Mouse (Mus musculus): ENCODE results near the gene Gm20547. TPM values are rescaled to one million over a fixed set of nuclear protein-coding genes. Genes with fewer than 3 reads are reported as not detected.
A peak's percentile ranks its signal among the peaks of the same experiment; 100 is the strongest.

Gene Gm20547
- polyA plus RNA-seq, 1 experiment from 2014 or later: not detected

DNA sequence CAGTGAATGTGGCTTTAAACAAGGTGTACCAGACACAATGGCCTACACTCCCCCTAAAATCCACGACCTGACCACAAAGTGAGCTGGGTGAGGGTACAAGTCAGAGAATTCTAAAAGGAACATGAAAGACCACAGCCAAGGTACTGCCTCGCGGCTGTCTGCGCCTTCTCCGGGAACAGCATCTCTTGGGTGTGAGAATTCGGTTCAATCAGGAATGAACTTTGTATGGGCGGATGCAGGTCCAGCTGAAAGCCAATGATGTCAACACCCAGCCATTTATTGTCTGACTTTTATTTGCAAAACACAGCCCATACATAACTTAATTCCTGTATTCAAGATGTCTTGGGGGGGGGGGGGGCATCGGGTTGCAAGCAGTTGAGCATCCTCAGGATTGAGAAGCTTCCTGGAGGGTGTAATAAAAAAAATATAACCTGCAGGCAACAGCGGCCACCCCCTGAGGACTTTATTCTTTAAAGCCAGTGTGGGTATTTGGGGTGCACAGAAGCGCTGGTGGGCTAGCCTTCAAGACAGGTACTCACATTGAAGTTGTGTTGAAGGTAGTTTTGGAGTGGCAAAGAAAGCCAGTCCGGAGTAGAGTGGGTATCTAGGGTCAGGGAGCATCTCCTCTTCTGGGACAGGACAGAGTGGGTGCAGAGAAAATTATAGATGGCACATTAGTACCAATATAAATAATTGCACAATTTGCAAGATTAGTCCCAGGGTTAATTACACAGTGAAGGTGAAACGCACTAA lies 11.4 kb upstream of the Gm20547 start:
- no peaks in the 10 kb centered on the region for H3K36me3 ChIP-seq (replicated peaks; ENCODE audit: insufficient read depth, low read length)
- DNase-seq (no peak), ATAC-seq (no peak)
- WGBS (ENCODE audit: insufficient replicate concordance): 76% methylated on average over 12 of the region's 12 CpGs
- peak overlapping the region; percentile 77; the same call in 1 of the 2 replicates for H3K27ac ChIP-seq (ENCODE audit: low read depth)
- no peaks in the 10 kb centered on the region for H3K27me3 ChIP-seq (ENCODE audit: insufficient read depth, low read length)
- no peak overlapping the region for H3K9ac ChIP-seq (replicated peaks)
- H3K9me3 ChIP-seq (ENCODE audit: low read length): no peaks in the 10 kb centered on the region; the same call in 1 of the 2 replicates
- H3K4me2 ChIP-seq (ENCODE audit: low read depth, low read length): peak overlapping the region; percentile 98
- H3K4me3 ChIP-seq (ENCODE audit: low read depth, low read length): peak overlapping the region; percentile 72; the same call in 1 of the 2 replicates
- no peak for TF ChIP-seq CTCF (IDR thresholded peaks at IDR 0.05; ENCODE audit: low read depth)
- no peak for TF ChIP-seq EP300 (IDR thresholded peaks at IDR 0.05; ENCODE audit: low read depth)
- H3K4me1 ChIP-seq (ENCODE audit: insufficient read depth): peaks cover 25% of the 10 kb centered on the region

DNA sequence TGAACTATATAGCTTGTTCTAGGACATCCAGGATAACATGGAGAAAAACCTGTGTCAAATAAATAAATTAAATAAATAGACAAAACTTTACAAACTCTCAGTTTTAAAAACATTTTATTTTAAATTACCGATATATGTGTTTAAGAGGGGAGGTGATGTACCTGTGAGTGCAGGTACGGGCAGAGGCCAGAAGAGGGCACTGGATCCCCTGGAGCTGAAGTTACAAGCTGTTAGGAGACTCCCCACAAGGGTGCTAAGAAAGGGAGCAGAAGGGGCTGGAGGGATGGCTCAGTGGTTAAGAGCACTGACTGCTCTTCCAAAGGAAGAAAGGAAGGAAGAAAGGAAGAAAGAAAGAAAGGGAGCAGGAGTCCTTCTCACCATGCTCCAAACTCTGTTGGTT lies 9.5 kb upstream of the Gm20547 start:
- H3K4me2 ChIP-seq (ENCODE audit: low read depth, low read length): no peak overlapping the region
- H3K9me3 ChIP-seq (ENCODE audit: low read length): no peaks in the 10 kb centered on the region; the same call in 1 of the 2 replicates
- WGBS (ENCODE audit: insufficient replicate concordance): 88% methylated on average over 2 of the region's 2 CpGs
- no peak overlapping the region for H3K9ac ChIP-seq (replicated peaks)
- no peak for TF ChIP-seq EP300 (IDR thresholded peaks at IDR 0.05; ENCODE audit: low read depth)
- TF ChIP-seq CTCF (IDR thresholded peaks at IDR 0.05; ENCODE audit: low read depth): peak; percentile 48
- H3K4me1 ChIP-seq (ENCODE audit: insufficient read depth): peaks cover 14% of the 10 kb centered on the region
- H3K27ac ChIP-seq (ENCODE audit: low read depth): no peak overlapping the region
- DNase-seq: no peak
- H3K36me3 ChIP-seq (replicated peaks; ENCODE audit: insufficient read depth, low read length): no peaks in the 10 kb centered on the region
- ATAC-seq: no peak
- no peak overlapping the region for H3K4me3 ChIP-seq (ENCODE audit: low read depth, low read length)
- H3K27me3 ChIP-seq (ENCODE audit: insufficient read depth, low read length): no peaks in the 10 kb centered on the region

DNA sequence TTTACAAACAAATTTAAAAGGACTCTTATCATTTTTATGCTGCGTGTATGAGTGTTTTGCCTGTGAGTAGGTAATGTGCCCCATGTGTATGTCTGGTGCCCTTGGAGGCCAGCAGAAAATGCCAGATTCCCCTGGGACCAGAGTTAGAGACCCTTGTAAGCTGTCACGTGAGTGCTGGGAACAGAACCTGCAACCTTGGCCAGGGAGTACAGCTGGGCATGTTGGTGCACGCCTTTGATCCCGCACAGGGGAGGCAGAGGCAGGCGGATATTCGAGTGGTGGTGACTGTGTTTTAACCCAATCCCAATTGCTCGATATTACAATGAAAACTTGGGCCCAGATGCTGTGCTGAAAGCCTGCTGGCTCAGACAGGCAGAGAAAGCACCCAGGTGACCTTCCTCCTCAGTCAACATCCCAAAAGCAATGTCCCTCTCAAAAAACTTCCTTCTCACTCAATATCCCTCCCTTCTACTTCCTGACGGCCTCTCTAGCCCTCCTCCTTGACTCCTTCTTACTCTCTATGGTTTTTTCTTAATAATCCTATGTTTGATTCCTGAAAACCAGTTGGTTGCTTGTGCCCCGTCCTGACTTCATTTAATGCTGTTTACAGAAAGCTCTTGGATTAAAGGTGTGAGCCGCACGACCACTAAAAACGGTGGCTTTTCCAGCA lies 8.4 kb upstream of the Gm20547 start:
- TF ChIP-seq CTCF (IDR thresholded peaks at IDR 0.05; ENCODE audit: low read depth) (no peak), EP300 (IDR thresholded peaks at IDR 0.05; ENCODE audit: low read depth) (no peak)
- no peak overlapping the region for H3K27ac ChIP-seq (ENCODE audit: low read depth)
- H3K27me3 ChIP-seq (ENCODE audit: insufficient read depth, low read length): no peaks in the 10 kb centered on the region
- no peaks in the 10 kb centered on the region for H3K36me3 ChIP-seq (replicated peaks; ENCODE audit: insufficient read depth, low read length)
- H3K4me3 ChIP-seq (ENCODE audit: low read depth, low read length): no peak overlapping the region
- H3K9ac ChIP-seq (replicated peaks): no peak overlapping the region
- WGBS (ENCODE audit: insufficient replicate concordance): 82% methylated on average over 12 of the region's 12 CpGs
- no peak for ATAC-seq
- H3K4me1 ChIP-seq (ENCODE audit: insufficient read depth): peaks cover 12% of the 10 kb centered on the region; the same call in 1 of the 2 replicates
- no peak overlapping the region for H3K4me2 ChIP-seq (ENCODE audit: low read depth, low read length)
- DNase-seq: peak; percentile 9
- no peaks in the 10 kb centered on the region; the same call in 1 of the 2 replicates for H3K9me3 ChIP-seq (ENCODE audit: low read length)

DNA sequence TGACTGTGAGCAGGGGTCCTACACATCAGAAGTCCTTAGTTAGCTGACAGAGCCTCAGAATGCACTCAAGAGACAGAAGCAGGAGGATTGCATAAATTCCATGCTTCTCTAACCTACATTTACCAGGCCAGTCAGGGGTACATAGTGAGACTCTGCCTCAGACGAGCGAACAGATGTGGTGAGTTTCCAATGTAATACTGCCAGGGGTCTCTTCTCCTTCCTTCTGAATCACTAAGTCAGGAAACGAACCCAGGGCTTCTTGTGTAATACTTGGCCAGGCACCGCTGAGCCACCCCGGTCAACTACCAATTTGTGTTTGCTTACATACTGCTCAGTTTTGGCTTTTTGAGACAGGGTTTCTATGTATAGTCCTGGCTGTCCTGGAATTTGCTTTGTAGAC lies 6.1 kb upstream of the Gm20547 start:
- ATAC-seq (no peak), DNase-seq (peak; percentile 10)
- no peak overlapping the region for H3K9ac ChIP-seq (replicated peaks)
- H3K4me3 ChIP-seq (ENCODE audit: low read depth, low read length): no peak overlapping the region
- 67% methylated on average over 5 of the region's 5 CpGs for WGBS (ENCODE audit: insufficient replicate concordance)
- H3K27me3 ChIP-seq (ENCODE audit: insufficient read depth, low read length): no peaks in the 10 kb centered on the region
- H3K4me1 ChIP-seq (ENCODE audit: insufficient read depth): peaks cover 2% of the 10 kb centered on the region; the same call in 1 of the 2 replicates
- H3K4me2 ChIP-seq (ENCODE audit: low read depth, low read length): no peak overlapping the region
- no peaks in the 10 kb centered on the region for H3K36me3 ChIP-seq (replicated peaks; ENCODE audit: insufficient read depth, low read length)
- TF ChIP-seq CTCF (IDR thresholded peaks at IDR 0.05; ENCODE audit: low read depth) (no peak), EP300 (IDR thresholded peaks at IDR 0.05; ENCODE audit: low read depth) (no peak)
- H3K9me3 ChIP-seq (ENCODE audit: low read length): no peaks in the 10 kb centered on the region; the same call in 1 of the 2 replicates
- H3K27ac ChIP-seq (ENCODE audit: low read depth): no peak overlapping the region

DNA sequence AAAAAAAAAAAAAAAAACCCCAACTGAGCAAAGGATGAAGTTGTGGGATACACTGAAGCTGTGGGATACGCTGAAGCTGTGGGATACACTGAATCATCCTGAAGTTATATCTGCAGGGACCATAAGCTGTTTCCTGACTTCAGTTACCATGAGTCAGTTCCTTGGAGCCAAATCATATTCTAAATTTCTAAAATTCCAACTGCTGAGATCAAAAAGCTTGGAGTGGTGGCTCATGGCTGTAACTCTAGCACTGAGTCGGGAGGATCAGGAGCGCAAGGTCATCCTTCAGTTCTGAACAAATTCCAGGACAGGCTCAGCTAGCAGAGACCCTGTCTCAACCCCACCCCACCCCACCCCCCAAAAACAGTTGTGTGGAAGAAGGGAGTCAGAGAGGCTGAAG lies 3.8 kb upstream of the Gm20547 start:
- TF ChIP-seq EP300 (IDR thresholded peaks at IDR 0.05; ENCODE audit: low read depth): no peak
- H3K4me2 ChIP-seq (ENCODE audit: low read depth, low read length): no peak overlapping the region
- no peak overlapping the region for H3K9ac ChIP-seq (replicated peaks)
- H3K4me1 ChIP-seq (ENCODE audit: insufficient read depth): peaks cover 5% of the 10 kb centered on the region; the same call in 1 of the 2 replicates
- WGBS (ENCODE audit: insufficient replicate concordance): 84% methylated on average over 3 of the region's 3 CpGs
- no peaks in the 10 kb centered on the region for H3K36me3 ChIP-seq (replicated peaks; ENCODE audit: insufficient read depth, low read length)
- DNase-seq: no peak
- ATAC-seq: no peak
- no peaks in the 10 kb centered on the region for H3K27me3 ChIP-seq (ENCODE audit: insufficient read depth, low read length)
- no peaks in the 10 kb centered on the region for H3K9me3 ChIP-seq (ENCODE audit: low read length)
- H3K4me3 ChIP-seq (ENCODE audit: low read depth, low read length): no peak overlapping the region
- H3K27ac ChIP-seq (ENCODE audit: low read depth): no peak overlapping the region

DNA sequence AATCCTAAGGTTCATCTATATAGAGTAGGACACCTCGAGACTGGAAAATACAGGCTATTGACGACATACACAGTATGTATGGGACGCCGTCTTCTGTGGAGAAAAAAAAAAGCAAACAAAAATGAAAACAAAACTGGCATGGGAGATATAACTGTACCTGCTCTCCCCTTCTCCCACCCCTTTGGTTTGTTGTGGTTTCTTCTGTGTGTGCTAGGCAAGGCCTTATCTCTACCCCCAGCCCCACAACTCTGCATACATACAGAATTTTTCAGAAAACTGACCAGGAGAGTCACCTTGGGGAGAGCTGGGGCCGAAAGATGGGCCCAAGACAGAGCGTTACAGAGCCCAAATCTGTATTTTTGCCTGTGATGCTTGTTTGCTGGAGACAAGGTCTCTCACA lies 2.9 kb upstream of the Gm20547 start:
- 63% methylated on average over 6 of the region's 6 CpGs for WGBS (ENCODE audit: insufficient replicate concordance)
- Histone ChIP-seq H3K4me2 (ENCODE audit: low read depth, low read length) (no peak overlapping the region), H3K9me3 (ENCODE audit: low read length) (no peaks in the 10 kb centered on the region), H3K27ac (ENCODE audit: low read depth) (no peak overlapping the region), H3K4me3 (ENCODE audit: low read depth, low read length) (no peak overlapping the region), H3K27me3 (ENCODE audit: insufficient read depth, low read length) (no peaks in the 10 kb centered on the region), H3K9ac (replicated peaks) (no peak overlapping the region), H3K4me1 (ENCODE audit: insufficient read depth) (peaks cover 5% of the 10 kb centered on the region), H3K36me3 (replicated peaks; ENCODE audit: insufficient read depth, low read length) (no peaks in the 10 kb centered on the region)
- DNase-seq (no peak), ATAC-seq (no peak)
- no peak for TF ChIP-seq EP300 (IDR thresholded peaks at IDR 0.05; ENCODE audit: low read depth)
- TF ChIP-seq CTCF (IDR thresholded peaks at IDR 0.05; ENCODE audit: low read depth): no peak
